Mouse (Mus musculus): ENCODE data around the gene Snx8.
A peak's percentile ranks its signal among the peaks of the same experiment; 100 is the strongest.

The Snx8 gene

DNA sequence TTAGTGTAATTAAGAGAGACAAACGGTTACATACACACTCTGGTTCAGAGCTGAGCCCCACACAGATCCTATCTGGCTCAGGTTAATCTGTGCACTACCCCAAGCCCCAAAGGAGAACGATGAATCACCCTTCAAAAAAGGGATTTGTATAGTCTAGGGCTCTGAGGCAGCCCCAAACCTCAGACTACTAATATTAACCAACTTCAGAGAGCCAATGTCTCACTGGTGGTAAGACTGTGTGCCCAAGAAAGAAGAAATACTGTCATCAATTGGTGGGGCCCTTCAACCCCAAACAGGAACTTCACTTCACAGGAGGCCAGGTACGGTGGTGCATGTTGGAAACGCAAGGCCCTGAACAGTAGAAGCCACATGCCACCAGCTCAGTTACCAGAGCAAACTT lies 43.8 kb downstream of the Snx8 start:
- DNase-seq (ENCODE audit: low spot score in 2 of 2), result no peak

DNA sequence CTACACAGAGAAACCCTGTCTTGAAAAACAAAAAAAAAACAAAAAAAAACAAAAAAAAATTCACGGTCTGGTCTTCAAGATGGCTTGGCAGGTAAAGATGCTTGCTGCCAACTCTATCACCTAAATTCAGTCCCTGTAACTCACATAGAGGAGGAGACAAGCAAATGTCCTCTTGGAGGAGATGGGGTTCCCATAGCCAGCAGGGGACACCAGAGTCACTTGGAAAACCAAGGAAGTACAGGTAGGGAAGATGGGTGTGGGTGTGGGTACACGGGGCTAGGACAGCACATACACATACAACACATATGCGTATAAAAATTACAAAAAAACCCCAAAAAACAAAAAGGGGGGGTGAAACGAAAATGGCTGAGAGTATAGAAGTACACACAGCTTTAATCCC lies 46.2 kb downstream of the Snx8 start:
- DNase-seq (ENCODE audit: low spot score in 2 of 2), result no peak

DNA sequence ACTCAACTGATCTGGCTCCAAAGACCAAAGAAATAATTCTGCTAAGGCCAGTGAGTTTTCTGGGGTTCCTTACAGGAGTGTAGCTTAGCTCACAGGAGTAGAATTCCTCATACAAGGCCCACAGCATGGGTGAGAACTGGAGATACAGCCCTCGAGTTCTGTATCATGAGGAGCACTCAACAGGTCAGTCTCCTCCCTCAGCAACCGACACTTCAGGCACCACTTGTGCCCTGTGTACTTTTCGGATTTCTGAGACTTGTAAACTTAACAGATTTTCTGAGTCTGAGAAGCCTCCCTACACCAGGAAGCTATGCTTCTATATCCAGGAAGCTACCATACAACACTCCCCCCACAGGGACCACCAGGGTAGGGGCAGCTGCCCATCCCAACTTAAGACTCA lies 49.2 kb downstream of the Snx8 start:
- no peak for DNase-seq (ENCODE audit: low spot score in 2 of 2)

DNA sequence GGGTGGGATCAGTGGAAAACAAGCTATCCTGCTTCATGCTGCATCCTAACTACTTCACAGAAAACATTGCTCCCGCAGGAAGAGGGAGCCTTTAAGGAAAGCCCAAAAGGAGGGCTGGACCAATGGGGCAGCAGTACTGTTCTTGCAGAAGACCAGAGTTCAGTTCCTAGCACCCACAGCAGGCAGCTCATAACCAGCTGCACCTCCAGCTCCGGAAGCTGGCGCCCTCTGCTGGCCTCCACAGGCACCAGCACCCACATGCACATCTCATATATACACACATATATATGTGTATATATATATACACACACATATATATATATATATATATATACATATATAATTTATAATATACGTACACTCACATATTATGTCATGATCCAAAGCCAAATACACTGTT lies 50.3 kb downstream of the Snx8 start:
- no peak for DNase-seq (ENCODE audit: low spot score in 2 of 2)

DNA sequence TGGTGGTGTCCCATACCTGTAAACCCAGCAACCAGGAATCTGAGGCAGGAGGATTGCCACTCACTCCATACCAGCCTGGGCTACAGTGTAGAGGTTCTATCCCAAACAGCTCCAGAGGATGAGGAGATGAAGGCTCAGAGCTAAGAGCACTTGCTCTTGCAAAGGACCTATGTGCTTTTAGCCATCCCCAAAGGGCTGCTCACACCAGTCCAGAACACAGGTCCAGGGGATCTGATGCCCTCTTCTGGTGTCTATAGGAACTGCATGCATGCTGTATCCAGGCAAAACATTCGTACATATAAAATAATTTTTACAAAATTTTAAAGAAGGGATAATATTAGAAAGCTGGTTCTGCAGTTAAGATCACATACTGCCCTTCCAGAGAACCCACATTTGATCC lies 52.4 kb downstream of the Snx8 start:
- peak in 1 of 2 experiments; percentile 27 for DNase-seq (ENCODE audit: low spot score in 2 of 2)

DNA sequence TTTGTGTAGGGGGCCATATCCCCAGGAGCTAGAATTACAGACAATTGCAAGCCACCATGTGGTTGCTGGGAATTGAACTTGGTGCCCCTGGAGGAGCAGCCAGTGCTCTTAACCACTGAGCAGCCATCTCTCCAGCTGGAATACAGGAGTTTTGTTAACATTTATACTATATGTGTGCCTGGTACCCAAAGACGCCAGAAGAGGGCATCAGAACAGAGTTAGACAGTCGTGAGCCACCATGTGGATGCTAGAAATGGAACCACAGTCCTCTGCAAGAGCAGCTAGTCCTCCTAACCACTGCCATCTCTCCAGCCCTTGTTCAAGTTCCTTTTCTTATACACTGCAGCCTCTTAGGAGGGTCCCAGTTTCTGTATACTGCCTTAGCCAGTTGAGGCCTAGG lies 55.4 kb downstream of the Snx8 start:
- peak; percentile 24 to 31 for DNase-seq (ENCODE audit: low spot score in 2 of 2)

DNA sequence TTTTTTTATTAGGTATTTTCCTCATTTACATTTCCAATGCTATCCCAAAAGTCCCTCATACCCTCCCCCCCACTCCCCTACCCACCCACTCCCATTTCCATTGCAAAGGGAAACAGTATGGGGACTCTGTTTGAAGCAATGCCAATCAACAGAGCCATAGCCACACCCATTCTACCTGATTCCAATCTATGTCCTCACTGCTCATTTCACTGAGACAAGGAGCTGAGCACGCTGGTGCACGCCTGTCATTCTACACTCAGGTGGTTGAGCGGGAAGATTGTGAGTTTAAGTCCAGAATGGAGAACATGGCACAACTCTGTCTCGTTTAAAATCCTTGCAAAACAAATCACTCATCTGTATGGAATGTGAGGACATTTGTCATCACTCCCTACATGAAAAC lies 56.5 kb downstream of the Snx8 start:
- DNase-seq (ENCODE audit: low spot score in 2 of 2), result no peak

DNA sequence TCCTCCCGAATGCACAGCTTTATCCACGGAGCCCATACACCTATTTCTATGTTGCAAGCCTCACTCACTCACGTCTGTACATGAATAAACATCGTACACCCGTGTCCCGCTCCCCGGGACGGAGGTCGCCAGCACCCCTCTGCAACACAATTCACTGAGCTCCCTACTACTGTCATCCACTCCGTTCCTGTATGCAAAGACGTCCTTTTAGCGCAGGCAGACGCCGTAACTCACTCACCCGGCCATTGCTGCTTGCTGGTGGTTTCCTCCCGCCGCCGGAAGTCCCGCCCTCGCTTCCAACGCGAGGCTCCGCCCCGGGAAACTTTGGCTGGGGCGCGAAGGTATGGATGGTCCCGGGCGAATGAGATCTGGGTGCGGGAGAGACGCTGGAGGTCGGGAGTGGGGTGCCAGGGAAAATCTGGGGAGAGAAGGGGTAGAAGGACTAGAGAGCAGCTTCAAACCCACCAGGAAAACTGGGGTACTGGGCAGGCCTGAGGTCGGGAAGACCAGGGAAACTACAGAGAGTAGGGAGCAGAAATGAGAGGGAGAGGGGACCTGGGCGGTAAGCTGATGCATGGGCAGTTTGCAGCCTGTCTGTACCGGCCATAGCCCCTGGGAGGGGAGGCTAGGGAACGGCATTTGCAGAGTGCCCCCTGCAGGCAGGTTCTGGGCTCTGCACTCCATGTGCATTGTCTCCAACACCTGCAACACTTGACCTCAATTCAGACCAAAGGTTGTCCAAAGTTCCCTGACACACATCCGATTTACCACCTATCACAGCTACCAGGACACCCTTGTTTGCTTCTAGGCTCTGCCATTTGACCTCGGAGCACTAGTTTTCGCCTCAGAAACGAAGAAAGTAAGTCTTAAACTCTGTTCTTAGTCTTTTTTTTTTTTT lies 57.2 kb downstream of the Snx8 start, which contains the start of gene Mrm2:
Gene Mrm2 (minus strand): TSS at position 284 of the 898 bp plus-strand sequence.
- peak; percentile 78 to 82 for DNase-seq (ENCODE audit: low spot score in 2 of 2)

DNA sequence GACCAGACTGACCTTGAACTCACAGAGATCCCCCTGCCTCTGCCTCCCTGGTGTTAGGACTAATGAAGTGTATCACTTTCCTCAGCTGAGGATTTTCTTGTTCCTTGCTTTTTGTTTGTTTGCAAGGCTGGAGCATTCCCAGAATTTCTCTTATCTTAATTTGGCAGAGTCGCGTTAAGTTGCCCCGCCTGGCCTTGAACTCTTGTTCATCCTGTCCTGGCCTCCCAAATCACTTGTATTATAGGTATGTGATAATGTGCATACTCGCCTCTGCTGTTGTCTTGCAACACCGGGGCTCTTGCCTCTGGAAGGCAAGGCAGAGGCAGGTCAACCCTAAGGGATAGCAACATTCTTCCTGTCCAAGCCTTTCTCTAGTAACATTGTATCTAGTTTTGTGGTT lies 65.0 kb downstream of the Snx8 start:
- no peak for DNase-seq (ENCODE audit: low spot score in 2 of 2)

DNA sequence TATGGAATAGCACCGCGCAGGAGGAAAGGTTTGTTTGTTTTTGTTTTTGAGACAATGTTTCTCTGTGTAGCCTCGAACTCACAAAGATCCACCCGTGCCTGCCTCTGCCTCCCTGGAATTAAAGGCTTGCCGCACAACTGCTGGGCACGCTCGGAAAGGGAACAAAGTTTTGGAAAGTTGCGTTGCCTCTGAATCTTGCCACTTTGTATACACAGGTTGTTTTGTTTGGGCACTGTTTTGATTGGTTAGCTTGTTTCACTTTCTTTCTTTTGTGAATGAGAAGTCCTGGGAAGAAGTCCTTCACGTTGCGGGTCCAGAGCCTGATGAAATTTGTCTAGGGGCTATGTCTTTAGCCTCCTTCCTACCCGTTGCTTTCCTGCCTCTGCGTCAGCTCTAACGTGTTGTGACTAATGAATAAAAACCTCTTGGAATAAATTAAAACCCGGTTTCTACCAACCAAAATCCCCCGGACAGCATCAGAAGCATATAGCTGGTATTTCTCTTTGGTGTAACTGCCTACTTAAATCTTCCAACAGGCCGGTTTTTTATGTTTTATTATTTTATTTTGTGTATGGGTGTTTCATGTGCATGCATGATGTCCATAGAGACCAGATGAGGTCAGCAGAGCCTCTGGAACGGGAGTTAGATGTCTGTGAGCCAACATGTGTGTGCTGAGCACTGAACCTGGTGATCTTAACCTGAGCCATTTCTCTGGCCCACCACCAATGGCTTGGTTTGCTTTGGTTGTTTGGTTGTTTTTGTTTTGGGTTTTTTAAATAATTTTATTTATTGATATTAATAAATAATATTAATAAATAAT lies 67.1 kb downstream of the Snx8 start:
- DNase-seq (ENCODE audit: low spot score in 2 of 2), result no peak

DNA sequence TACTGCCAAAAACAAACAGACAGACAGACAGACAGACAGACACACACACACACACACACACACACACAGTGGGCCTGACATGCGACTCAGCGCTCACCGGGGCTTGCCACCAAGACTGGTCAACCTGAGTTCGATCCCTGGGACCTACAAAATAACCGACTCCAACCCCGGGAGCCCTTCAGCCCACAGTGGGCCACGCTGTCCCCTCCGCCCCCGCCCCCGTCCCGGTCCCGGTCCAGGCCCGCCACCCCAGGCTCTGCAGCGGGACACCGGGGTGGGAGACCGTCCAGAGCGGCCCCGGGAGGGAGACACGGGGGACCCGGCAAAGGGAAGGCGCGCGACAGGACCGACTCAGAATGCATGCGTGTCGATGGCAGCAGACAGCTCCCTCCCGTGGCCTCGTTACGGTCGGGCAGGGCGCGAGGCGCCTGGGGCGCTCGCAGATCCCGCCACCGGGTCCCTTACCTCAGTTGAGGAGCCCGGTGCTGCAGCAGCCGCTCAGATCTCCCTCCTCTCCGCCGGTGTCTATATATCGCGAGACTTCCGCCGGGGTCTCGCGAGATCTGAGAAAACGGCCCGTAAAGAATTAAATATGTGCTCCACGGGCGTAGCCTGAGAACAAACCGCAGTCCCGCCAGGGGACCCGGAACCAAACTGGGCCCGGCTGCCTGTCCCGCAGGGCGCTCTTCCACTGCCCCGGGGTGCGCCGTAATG lies 67.9 kb downstream of the Snx8 start, which contains the start of the genes Mad1l1 and Nudt1:
Gene Mad1l1 (minus strand): TSS at position 511 of the 714 bp plus-strand sequence.
Gene Nudt1 (plus strand): TSS at position 615 of the 714 bp plus-strand sequence.
- DNase-seq (ENCODE audit: low spot score in 2 of 2), result peak; percentile 95 to 96

DNA sequence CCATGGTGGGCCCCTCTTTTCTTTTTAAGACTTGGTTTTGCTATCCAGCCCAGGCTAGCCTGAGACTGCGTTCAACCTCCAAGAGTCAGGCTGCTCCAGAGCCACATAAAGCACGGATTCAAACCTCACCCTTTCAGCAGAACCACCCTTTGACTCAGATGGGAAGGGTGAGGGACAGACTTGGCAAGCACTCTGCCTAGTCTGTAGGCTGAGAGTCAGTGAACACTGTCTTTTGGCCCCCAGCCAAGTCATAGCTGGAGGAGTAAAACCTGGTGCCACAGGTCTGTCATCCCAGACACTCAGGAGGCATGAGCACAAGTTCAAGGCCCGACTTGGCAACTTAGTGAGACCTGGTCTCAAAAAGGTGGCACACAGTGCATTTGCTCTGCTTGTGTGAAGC lies 72.3 kb downstream of the Snx8 start:
- no peak for DNase-seq (ENCODE audit: low spot score in 2 of 2)

DNA sequence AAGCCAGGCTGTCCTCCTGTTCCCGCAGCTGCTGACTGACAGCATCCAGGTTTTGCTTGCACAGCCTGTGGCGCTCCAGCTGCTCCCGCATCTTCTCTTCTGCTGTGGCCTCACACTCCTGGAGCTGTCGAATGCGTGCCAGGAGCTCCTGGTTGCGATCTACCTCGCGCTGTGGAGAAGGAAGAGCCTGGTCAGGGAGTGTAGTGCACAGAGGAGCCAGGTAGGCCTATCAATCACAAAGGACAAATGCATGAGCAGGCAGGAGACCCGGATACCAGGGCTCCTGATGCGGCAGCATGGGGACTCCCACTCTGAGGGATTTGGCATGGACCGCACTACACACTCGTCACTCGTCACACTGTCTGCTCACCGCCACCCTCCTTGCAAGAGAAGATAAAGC lies 81.5 kb downstream of the Snx8 start:
- DNase-seq (ENCODE audit: low spot score in 2 of 2), result no peak

DNA sequence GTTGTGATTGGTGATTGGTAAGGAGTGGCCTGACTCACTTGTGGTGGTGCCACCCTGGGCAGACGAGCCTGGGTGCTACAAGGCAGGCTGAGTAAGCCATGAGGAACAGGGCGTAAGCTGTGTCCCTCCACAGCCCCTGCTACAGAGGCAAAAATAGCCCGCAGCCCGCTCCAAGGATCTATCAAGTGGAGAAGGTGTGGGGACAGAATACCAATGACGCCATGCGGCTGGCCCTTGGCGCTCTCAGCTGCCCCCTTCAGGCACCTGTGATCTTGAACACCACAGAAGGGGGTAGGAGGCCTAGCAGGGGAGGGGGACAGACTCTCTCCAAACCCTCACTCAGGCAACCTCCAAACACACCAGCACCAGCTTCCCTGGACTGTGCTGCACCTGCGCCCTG lies 83.0 kb downstream of the Snx8 start:
- DNase-seq (ENCODE audit: low spot score in 2 of 2), result no peak

DNA sequence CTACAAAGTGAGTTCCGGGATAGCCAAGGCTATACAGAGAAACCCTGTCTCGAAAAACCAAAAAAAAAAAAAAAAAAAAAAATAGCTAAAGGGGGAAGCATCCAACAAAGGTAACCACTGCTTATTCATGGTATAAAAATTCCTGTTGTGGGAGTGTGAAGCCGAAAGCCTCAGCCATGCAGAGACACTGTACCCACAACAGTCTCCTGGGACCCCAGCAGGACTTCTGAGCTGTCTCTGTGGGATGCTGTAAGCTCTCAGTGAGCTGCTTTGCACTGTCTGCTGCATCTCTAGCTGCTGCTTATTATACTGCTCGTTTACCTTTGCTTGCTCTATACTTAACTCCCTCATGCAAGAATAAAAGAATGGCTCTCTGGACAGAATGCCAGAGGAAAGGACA lies 90.8 kb downstream of the Snx8 start:
- DNase-seq (ENCODE audit: low spot score in 2 of 2), result no peak

DNA sequence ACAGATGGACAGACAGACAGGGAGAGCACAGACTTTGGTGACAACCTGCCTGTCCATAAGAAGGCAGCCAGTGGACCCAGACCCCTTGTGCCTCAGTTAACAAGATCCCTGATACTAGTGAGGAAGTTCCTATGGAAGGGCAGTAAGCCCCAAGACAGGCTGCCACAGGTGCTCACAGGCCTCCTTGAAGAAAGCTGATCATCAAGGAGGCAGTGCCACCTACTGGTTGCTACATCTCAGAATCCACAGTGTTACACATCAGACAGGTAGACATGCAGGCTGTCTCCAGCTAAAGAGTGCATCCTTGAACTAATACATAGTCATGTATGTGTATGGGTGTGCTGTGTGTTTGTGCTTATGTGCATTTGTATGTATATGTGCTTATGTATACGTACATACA lies 96.9 kb downstream of the Snx8 start:
- peak; percentile 41 to 50 for DNase-seq (ENCODE audit: low spot score in 2 of 2)

All from spleen, postnatal 36 days (tissue).